Mouse (Mus musculus) testis, postnatal 14 days (tissue): ENCODE measurements around the gene Alox15.

Source experiments
- DNase-seq: peaks from one replicate; pipeline ENCODE4 v3.0.0; 2021; ENCODE audit warnings: low spot score

The Alox15 gene

DNA sequence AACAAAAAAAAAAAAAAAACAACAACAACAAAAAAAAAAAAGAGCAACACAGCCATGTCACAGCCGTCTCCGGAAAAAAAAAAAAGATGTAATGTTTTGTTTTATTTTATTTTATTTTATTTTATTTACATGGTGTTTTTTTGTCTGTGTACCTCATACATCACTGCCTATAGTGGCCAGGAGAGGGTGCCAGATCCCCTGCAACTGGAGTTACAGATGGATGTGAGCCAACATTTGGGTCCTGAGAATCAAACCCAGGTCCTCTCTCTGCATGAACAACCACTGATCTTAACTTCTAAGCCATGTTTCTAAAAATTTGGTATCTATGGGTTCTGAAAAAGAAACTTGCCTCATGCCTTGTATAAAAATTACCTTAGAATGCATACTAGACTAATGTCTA is 43.5 kb downstream of the Alox15 start:
- no peak for DNase-seq

DNA sequence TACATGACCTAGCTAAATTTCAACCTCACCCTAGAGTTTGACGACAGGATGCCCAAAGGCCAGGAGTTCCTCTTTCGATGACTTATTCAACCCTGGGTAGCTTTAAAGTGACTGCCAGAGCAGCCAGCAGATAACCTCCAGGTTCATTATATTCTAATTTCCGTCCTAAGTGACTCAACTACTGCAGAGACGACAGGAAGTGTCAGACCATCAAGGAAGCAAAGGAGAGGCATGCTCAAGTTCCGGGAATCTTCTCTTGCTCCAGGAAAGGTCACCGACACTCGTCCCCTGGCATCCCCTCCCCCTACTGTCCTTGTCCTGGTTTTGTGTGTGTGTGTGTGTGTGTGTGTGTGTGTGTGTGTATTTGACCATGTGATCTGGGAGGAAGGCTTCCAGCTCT is 45.7 kb downstream of the Alox15 start:
- DNase-seq: no peak

- no peak for DNase-seq
Measured at GRCm38 (mm10) chr11:70302293-70302692, 49.5 kb downstream of the Alox15 start.

DNA sequence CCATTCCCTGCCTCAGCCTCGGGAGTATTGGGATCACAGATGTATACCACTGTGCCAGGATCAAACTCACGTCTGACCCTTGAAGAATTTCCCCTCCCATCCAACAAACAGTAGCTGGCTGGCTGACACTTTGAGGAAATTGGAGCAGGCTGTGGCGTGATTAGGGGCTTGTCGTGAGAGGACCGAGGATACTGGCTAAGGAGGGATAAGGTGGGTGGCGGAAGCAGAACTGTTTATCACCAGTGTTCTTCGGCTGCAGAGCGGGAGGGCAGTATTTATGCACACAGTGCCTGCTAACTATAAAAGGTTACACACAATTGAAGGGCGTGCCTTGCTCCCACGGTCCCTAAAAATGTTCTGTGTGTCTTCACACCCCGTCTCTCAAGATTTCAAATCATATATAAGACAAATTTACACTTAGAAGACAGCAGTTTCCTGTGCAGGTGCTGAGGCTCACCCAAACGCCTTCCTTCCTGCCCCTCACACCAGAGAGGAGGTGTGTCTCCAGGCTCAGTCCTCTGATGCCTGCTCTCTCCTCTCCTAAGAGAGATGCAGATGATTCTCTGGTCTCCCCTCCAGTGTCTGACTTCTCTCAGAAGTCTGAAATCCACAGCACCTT is 53.9 kb downstream of the Alox15 start:
- no peak for DNase-seq

GRCm38 (mm10) chr11:70297405-70297804 is 54.4 kb downstream of the Alox15 start:
- no peak for DNase-seq
